Mouse (Mus musculus) ovary, postnatal 10 days (tissue): Measurements from ENCODE around the gene Rab1a.
"Not testable (repeated sequence)": the region's sequence is repeated elsewhere in the genome, so short reads cannot be mapped to it uniquely, and the experiment has no call there.

Source experiments
- DNase-seq: peaks from one replicate; pipeline ENCODE4 v3.0.0; 2022; ENCODE audit warnings: low spot score

The Rab1a gene

GRCm38 (mm10) chr11:20200713-20201575, at the start of gene Rab1a:
Rab1a (plus strand) TSS chr11:20201432.
- peak; percentile 98 for DNase-seq

- no peak for DNase-seq
Measured at GRCm38 (mm10) chr11:20152107-20152901, 48.9 kb upstream of the Rab1a start.

- not testable (repeated sequence) for DNase-seq
Measured at GRCm38 (mm10) chr11:20153542-20153941, 47.7 kb upstream of the Rab1a start.

GRCm38 (mm10) chr11:20158879-20159278, 42.4 kb upstream of the Rab1a start:
- DNase-seq, result no peak

DNA sequence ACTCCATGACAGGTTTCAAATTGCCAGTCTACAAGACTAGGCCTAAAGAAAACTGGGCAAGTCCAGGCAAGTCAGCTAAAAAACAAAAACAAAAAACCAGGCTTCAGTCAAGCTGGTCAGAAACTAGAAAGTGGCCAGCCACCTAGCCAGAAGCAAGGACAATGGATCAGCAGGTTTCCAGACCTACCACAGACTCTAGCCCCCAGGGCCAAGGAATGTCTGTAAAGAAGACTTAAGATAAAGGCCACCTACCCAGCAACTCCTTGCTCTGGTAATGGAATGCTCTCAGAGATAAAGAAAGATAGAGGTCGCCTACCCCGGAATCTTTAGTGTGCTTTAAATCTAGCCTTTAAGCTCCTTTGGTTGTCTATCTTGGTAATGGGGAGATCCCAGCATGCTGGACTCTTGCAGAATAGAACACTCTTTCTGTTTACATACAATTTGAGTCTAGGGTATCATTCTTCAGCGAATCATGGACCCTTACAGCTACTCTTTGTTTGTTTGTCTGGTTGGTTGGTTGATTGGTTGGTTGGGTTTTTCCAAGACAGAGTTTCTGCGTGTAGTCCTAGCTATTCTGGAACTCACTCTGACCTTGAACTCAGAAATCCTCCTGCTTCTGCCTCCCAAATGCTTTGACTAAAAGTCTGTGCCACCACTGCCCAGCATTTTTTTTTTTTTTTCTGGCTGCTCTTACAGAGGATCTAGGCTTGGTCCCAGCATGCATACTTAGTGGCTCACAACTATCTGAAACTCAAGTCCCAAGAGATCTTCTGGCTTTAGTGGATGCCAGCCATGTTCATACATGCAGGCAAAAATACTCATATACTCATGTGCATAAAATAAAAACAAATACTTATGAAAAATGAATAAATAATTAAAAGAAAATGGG, 36.0 kb upstream of the Rab1a start:
- no peak for DNase-seq

GRCm38 (mm10) chr11:20165991-20166390, 35.2 kb upstream of the Rab1a start:
- no peak for DNase-seq

- DNase-seq, result not testable (repeated sequence)
Measured at GRCm38 (mm10) chr11:20166476-20166875, 34.8 kb upstream of the Rab1a start.

- DNase-seq, result no peak
Measured at GRCm38 (mm10) chr11:20168972-20169371, 32.3 kb upstream of the Rab1a start.

- DNase-seq, result no peak
Measured at GRCm38 (mm10) chr11:20187271-20187670, 14.0 kb upstream of the Rab1a start.

DNA sequence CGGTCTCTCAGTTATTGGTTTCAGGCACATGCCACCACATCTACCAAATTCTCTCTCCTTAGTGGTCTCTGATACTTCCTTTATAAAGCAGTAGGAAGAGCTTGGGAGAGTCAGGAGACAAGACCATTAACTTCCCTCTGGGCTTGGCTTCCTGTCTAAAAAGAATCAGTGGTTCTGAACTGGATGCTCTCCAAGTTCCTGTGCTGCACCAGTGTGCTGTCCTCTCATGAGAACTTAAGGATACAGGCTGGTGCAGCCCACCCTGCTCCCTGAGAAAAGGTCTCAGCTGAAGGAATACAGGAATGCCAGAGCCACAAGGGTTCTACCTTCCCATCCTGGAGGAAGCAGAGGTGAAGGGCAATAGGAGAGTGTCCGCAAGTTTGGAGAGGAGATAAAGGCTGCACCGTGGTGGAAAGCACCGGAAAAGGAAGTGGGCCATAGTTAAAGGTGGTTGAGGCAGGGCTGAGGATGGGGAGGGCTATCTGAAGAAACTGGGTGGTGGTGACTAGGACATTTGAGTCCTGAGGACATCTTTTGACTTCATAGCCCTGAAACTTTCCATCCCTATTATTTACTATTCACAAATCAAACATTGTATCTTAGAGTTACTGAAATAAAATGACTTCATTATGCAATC, 8.0 kb upstream of the Rab1a start:
- no peak for DNase-seq

DNA sequence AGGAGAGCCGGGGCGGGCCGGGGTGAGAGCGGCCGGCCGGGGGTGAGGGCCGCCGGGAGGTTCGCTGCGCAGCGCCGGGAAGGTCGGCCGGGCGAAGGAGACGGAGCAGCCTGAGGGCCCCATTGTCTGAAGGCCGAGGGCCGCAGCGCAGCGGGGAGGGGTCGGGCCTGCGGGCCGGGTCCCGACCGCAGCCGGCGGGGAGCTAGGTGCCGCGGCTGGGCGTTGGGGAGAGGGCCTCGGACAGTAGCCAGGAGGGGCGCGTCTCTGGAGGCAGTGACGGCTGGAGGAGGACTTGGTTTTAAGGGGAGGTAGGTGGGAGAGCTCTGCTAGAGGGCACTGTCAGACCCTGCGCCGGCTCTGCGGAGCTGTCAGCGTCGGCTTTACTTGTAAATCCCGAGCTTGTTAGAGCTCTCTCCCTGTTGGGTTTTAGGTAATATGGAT, 449 bp downstream of the Rab1a start:
- DNase-seq, result no peak

DNA sequence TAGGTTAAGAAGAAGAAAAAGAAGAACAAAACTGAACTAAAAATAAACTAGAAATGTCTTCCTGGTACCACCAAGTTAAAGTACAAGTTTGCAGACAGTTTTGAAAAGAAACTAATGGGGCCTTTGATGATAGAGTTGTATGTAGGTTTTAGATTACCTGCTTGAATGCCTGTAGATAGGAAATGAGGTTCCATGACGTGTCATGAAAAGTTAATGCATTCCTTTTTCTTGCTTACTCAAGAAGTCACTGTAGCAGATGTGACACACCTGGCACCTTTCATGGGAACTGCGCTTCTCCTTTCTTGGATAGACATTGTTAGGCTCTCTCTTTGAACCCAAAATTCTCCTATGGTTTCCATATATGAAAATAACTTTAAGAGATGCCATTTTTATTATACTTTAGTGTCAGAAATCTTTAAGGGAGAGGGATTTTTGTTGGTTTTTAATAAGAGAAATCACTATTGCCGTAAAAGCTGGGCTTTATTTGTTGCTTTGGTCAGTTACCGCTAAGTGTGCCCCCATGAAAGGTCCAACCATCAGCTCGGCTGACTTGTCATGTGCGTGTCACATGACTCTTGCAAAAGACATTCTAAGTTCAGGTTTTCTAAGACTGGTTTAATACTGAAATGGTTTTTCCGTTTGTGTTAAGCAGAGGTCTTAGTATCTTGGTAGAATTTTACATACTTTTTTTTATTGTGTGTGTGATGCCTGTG, 1.2 kb downstream of the Rab1a start:
- no peak for DNase-seq

- no peak for DNase-seq
Measured at GRCm38 (mm10) chr11:20204321-20204720, 3.1 kb downstream of the Rab1a start.

- DNase-seq, result no peak
Measured at GRCm38 (mm10) chr11:20204870-20205446, 3.7 kb downstream of the Rab1a start.

DNA sequence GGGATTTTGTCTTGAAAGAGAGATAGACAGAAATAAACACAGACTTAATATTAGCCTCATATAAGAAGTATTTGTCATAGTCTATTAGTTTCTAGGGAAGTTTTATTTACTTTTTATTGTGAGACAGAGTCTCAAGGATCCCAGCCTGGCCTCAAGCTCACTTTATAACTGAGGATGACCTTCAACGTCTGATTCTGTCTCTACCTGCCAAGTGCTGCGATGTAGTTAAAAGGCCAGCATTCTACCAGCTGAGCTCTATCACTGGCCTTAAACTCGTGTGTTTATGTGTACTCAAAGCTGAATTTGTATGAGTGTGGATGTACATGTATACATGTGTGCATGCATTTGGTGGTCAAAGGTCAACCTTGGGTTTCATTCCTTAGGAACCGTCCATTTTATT, 4.3 kb downstream of the Rab1a start:
- DNase-seq, result no peak

- DNase-seq, result no peak
Measured at GRCm38 (mm10) chr11:20206626-20207223, 5.5 kb downstream of the Rab1a start.

DNA sequence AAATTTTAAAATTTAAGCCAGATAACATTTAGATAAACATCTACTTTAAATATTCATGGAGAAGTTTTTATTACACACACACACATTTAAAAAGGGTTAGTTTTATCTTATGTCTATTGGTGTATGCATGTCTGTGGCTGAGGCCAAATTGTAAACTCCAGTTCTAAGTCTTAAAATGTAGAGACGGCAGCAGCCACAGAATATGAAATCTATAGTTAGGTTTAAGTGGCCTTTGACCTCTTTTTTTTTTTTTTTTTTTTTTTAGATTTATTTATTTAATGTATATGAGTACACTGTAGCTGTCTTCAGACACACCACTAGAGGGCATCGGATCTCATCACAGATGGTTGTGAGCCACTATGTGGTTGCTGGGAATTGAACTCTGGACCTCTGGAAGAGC, 6.4 kb downstream of the Rab1a start:
- DNase-seq, result no peak

DNA sequence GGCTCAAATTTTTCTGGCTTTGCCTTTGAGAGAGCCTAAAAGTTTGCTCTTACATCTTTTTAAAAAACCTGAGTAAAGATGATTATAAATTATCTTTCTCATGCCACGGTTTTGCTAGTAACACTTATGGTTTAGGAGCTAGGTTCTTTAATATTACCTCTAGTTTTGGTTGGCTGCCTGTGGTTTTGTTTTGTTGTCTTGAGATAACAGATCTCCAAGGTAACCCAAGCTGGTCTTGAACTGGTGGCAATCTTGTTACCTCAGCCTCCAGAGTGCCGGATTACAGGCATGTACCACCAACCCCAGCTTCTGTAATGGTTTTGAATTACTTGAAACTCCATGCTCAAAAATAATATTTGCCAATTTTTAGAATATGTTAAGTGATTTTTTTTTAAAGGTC, 10.6 kb downstream of the Rab1a start:
- no peak for DNase-seq

GRCm38 (mm10) chr11:20214779-20215178, 13.5 kb downstream of the Rab1a start:
- DNase-seq, result no peak

- DNase-seq, result no peak
Measured at GRCm38 (mm10) chr11:20216415-20216814, 15.2 kb downstream of the Rab1a start.
